Mouse (Mus musculus) midbrain, embryonic 12.5 days (tissue): ENCODE measurements around the gene Tns3. TPM values are rescaled to one million over a fixed set of nuclear protein-coding genes. Genes with fewer than 3 reads are reported as not detected.

Experiments used
- ATAC-seq: fragments of 200-750 bp; cut with Nextera tagmentation; 2 replicates; pipeline ENCODE4 v1.8.0; 2017; ENCODE audit warnings: low read depth, moderate TSS enrichment, moderate library complexity; ENCODE audit not compliant: low FRiP score
- H3K27ac ChIP-seq: fragments of 300-500 bp; sonication (generic); replicated peaks from 2 replicates; pipeline ENCODE4 v1.5.1; 2016; ENCODE audit warnings: mild to moderate bottlenecking
- H3K27me3 ChIP-seq: fragments of 300-500 bp; sonication (generic); 2 replicates; pipeline ENCODE4 v1.6.1; 2016; ENCODE audit warnings: mild to moderate bottlenecking
- H3K36me3 ChIP-seq: fragments of 300-500 bp; sonication (generic); 2 replicates; pipeline ENCODE4 v1.6.1; 2016
- H3K4me1 ChIP-seq: fragments of 300-500 bp; sonication (generic); 2 replicates; pipeline ENCODE4 v1.6.1; 2016
- H3K4me2 ChIP-seq: fragments of 300-500 bp; sonication (generic); replicated peaks from 2 replicates; pipeline ENCODE4 v1.6.1; 2016; ENCODE audit warnings: mild to moderate bottlenecking, moderate library complexity
- H3K4me3 ChIP-seq: fragments of 300-500 bp; sonication (generic); 2 replicates; pipeline ENCODE4 v1.5.1; 2016; ENCODE audit warnings: mild to moderate bottlenecking
- H3K9ac ChIP-seq: fragments of 300-500 bp; sonication (generic); replicated peaks from 2 replicates; pipeline ENCODE4 v1.6.1; 2016; ENCODE audit warnings: mild to moderate bottlenecking, moderate library complexity
- H3K9me3 ChIP-seq: fragments of 300-500 bp; sonication (generic); 2 replicates; pipeline ENCODE4 v1.6.1; 2016; ENCODE audit warnings: mild to moderate bottlenecking
- WGBS: fragments of 180-500 bp; shearing (Covaris S2); methylation state at CpG from one replicate; pipeline ENCODE4 v1.1.7; 2016; 5-methylcytosine and 5-hydroxymethylcytosine counted together
- polyA plus RNA-seq: library from polyadenylated mRNA; unstranded; fragments of >200 nt; fragmentation: Nextera tagmentation; extraction: Ambion mirVana; gene quantifications from 2 replicates; pipeline ENCODE4 v1.2.1, GENCODE M21; 2016

Gene Tns3
- polyA plus RNA-seq, 1 experiment from 2014 or later = 11.8 TPM

GRCm38 (mm10) chr11:8659061-8659460, 5.3 kb downstream of the Tns3 start:
- Histone ChIP-seq H3K9ac (no peak overlapping the region), H3K4me2 (no peak overlapping the region), H3K9me3 (no peaks in the 10 kb centered on the region), H3K4me1 (peaks cover 11% of the 10 kb centered on the region), H3K4me3 (no peak overlapping the region), H3K27ac (no peak overlapping the region), H3K27me3 (peaks cover 18% of the 10 kb centered on the region; the same call in 1 of the 2 replicates), H3K36me3 (no peaks in the 10 kb centered on the region)
- 68% methylated on average over 6 of the region's 6 CpGs for WGBS
- no peak for ATAC-seq

- Histone ChIP-seq H3K4me2 (no peak overlapping the region), H3K27me3 (peaks cover 6% of the 10 kb centered on the region; the same call in 1 of the 2 replicates), H3K27ac (no peak overlapping the region), H3K9ac (no peak overlapping the region), H3K4me3 (no peak overlapping the region), H3K4me1 (peaks cover 16% of the 10 kb centered on the region), H3K36me3 (no peaks in the 10 kb centered on the region), H3K9me3 (no peaks in the 10 kb centered on the region)
- no peak for ATAC-seq
- 94% methylated on average over 8 of the region's 8 CpGs for WGBS
These were observed 6.8 kb downstream of the Tns3 start for GRCm38 (mm10) chr11:8657493-8657892.

GRCm38 (mm10) chr11:8656448-8657393, 7.6 kb downstream of the Tns3 start:
- Histone ChIP-seq H3K36me3 (no peaks in the 10 kb centered on the region), H3K4me3 (no peak overlapping the region), H3K9ac (no peak overlapping the region), H3K27me3 (no peaks in the 10 kb centered on the region), H3K9me3 (no peaks in the 10 kb centered on the region), H3K4me1 (peaks cover 22% of the 10 kb centered on the region), H3K27ac (no peak overlapping the region), H3K4me2 (no peak overlapping the region)
- 86% methylated on average over 12 of the region's 12 CpGs for WGBS
- no peak for ATAC-seq

GRCm38 (mm10) chr11:8653800-8654295, 10.5 kb downstream of the Tns3 start:
- no peak for ATAC-seq
- H3K4me1 ChIP-seq = peaks cover 28% of the 10 kb centered on the region
- no peaks in the 10 kb centered on the region for H3K36me3 ChIP-seq
- no peak overlapping the region for H3K9ac ChIP-seq
- WGBS = 71% methylated on average over 13 of the region's 13 CpGs
- no peak overlapping the region for H3K4me2 ChIP-seq
- H3K9me3 ChIP-seq = no peaks in the 10 kb centered on the region
- H3K27me3 ChIP-seq = no peaks in the 10 kb centered on the region
- no peak overlapping the region for H3K27ac ChIP-seq
- no peak overlapping the region for H3K4me3 ChIP-seq

- H3K27ac ChIP-seq = no peak overlapping the region; the same call in 1 of the 2 replicates
- H3K4me3 ChIP-seq = no peak overlapping the region
- no peak overlapping the region for H3K4me2 ChIP-seq
- 44% methylated on average over 10 of the region's 10 CpGs for WGBS
- no peak overlapping the region for H3K9ac ChIP-seq
- H3K4me1 ChIP-seq = peaks cover 28% of the 10 kb centered on the region
- H3K9me3 ChIP-seq = no peaks in the 10 kb centered on the region
- no peaks in the 10 kb centered on the region for H3K27me3 ChIP-seq
- no peak for ATAC-seq
- no peaks in the 10 kb centered on the region for H3K36me3 ChIP-seq
These were observed 11.3 kb downstream of the Tns3 start for GRCm38 (mm10) chr11:8652792-8653645.

GRCm38 (mm10) chr11:8652116-8652714, 12.1 kb downstream of the Tns3 start:
- no peak; the same call in 1 of the 2 replicates for ATAC-seq
- 74% methylated on average over 10 of the region's 10 CpGs for WGBS
- no peak overlapping the region for H3K9ac ChIP-seq
- H3K36me3 ChIP-seq = no peaks in the 10 kb centered on the region
- H3K9me3 ChIP-seq = no peaks in the 10 kb centered on the region
- H3K27ac ChIP-seq = no peak overlapping the region
- no peaks in the 10 kb centered on the region for H3K27me3 ChIP-seq
- no peak overlapping the region for H3K4me3 ChIP-seq
- no peak overlapping the region for H3K4me2 ChIP-seq
- peaks cover 28% of the 10 kb centered on the region for H3K4me1 ChIP-seq

GRCm38 (mm10) chr11:8651448-8652035, 12.8 kb downstream of the Tns3 start:
- WGBS = 90% methylated on average over 10 of the region's 10 CpGs
- no peak overlapping the region for H3K4me3 ChIP-seq

GRCm38 (mm10) chr11:8645609-8646008, 18.7 kb downstream of the Tns3 start:
- H3K27ac ChIP-seq = no peak overlapping the region
- WGBS = 86% methylated on average over 3 of the region's 3 CpGs
- no peak for ATAC-seq
- no peaks in the 10 kb centered on the region for H3K36me3 ChIP-seq
- H3K27me3 ChIP-seq = no peaks in the 10 kb centered on the region
- no peak overlapping the region for H3K4me2 ChIP-seq
- H3K4me3 ChIP-seq = no peak overlapping the region
- no peaks in the 10 kb centered on the region for H3K9me3 ChIP-seq
- H3K9ac ChIP-seq = no peak overlapping the region
- 0 out of 2 replicates have a peak, but pooled peaks cover 6% of the 10 kb centered on the region for H3K4me1 ChIP-seq

More at GRCm38 (mm10) chr11:8651448-8652035, 12.8 kb downstream of the Tns3 start:
- H3K9ac ChIP-seq = no peak overlapping the region
- H3K9me3 ChIP-seq = no peaks in the 10 kb centered on the region
- H3K4me2 ChIP-seq = no peak overlapping the region
- H3K4me1 ChIP-seq = peaks cover 28% of the 10 kb centered on the region
- no peaks in the 10 kb centered on the region for H3K36me3 ChIP-seq
- H3K27ac ChIP-seq = no peak overlapping the region
- no peak for ATAC-seq
- H3K27me3 ChIP-seq = no peaks in the 10 kb centered on the region

- no peak for ATAC-seq
- H3K9ac ChIP-seq = no peak overlapping the region
- no peaks in the 10 kb centered on the region for H3K36me3 ChIP-seq
- no peaks in the 10 kb centered on the region for H3K27me3 ChIP-seq
- no peak overlapping the region for H3K4me2 ChIP-seq
- no peaks in the 10 kb centered on the region for H3K9me3 ChIP-seq
- 0 out of 2 replicates have a peak, but pooled peaks cover 2% of the 10 kb centered on the region for H3K4me1 ChIP-seq
- H3K4me3 ChIP-seq = no peak overlapping the region
- no peak overlapping the region for H3K27ac ChIP-seq
- 96% methylated on average over 2 of the region's 2 CpGs for WGBS
These were observed 20.1 kb downstream of the Tns3 start for GRCm38 (mm10) chr11:8644272-8644671.

- no peak overlapping the region for H3K27ac ChIP-seq
- H3K9ac ChIP-seq = no peak overlapping the region
- H3K27me3 ChIP-seq = no peaks in the 10 kb centered on the region
- H3K9me3 ChIP-seq = no peaks in the 10 kb centered on the region
- no peaks in the 10 kb centered on the region for H3K4me1 ChIP-seq
- H3K36me3 ChIP-seq = no peaks in the 10 kb centered on the region
- WGBS = 34% methylated on average over 10 of the region's 10 CpGs
- no peak overlapping the region for H3K4me3 ChIP-seq
- no peak overlapping the region for H3K4me2 ChIP-seq
- ATAC-seq = no peak
These were observed 22.6 kb downstream of the Tns3 start for GRCm38 (mm10) chr11:8641634-8642277.

- Histone ChIP-seq H3K27me3 (no peaks in the 10 kb centered on the region), H3K4me1 (no peaks in the 10 kb centered on the region), H3K4me2 (no peak overlapping the region), H3K9me3 (no peaks in the 10 kb centered on the region), H3K36me3 (no peaks in the 10 kb centered on the region), H3K27ac (no peak overlapping the region), H3K9ac (no peak overlapping the region), H3K4me3 (no peak overlapping the region)
- WGBS = 96% methylated on average over 12 of the region's 16 CpGs
- no peak for ATAC-seq
These were observed 24.6 kb downstream of the Tns3 start for GRCm38 (mm10) chr11:8639726-8640125.
